Mouse (Mus musculus): ENCODE measurements around the gene Olfr1368.
"Not testable (repeated sequence)": the region's sequence is repeated elsewhere in the genome, so short reads cannot be mapped to it uniquely, and the experiment has no call there.

Olfr1368 gene

DNA sequence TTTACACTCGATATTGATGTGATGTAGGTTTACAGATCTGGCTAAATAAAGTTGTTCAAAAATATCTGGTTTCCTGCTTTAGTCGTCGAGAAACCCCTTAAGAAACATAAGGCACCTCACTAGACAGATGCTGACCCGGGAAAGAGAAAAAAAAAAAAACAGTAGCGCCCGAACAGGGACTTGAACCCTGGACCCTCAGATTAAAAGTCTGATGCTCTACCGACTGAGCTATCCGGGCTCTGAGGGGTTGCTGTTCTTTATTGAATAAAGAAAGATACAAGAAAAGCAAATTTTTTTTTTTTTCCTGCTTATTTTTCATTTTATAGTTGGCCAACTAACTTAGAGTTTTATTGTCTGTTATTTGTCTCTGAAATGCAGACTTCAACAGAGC, 22.2 kb upstream of the Olfr1368 start:
- CTCF ChIA-PET, result interaction anchor here (0.6 kb wide), 2 partner anchors 774 to 860 kb away, joined by 3 read pairs; no protein-coding TSS in a partner anchor

DNA sequence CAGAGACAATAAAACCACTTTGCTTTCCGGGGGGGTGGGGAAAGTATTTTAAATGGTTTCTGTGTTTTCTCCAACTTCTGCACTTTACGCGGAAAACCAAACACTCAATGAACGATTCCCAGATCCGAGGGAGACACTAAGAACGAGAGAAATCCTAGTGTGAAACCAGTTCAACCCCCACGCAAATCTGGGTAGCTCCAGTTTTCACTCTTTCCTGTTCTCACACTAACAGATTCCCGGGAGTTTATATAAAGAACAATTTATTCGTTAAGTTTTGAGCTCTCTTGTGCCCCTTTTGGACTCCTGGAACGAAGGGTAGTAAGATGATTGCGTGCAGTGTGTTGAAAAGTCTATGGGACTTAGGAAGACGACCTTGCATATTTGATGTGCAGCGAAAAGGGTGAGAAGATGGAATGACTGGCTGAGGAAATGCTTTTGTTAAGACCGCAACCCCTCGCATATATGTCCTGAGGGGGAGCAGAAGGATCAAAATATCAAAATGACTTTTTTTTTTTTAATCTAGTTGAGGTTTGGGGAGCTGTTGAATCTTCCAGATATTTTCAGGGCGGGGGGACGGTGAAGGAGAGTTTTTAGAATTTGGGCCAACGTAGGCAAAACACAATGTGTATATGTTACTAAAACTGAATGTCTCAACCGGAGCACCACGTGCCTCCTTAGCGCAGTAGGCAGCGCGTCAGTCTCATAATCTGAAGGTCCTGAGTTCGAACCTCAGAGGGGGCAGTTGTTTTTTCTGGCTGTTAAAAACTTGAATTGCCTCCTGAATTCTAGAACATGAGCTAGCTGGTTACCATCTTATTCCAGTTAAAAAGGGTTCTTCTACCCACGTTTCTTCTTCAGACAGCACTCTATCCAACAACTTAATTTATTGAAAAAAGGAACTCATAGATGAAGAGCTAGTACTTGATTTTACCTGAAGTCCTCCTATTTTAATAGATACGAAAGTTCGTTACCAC, 21.6 kb upstream of the Olfr1368 start:
- CTCF ChIA-PET, result interaction anchor here (0.6 kb wide), 2 partner anchors 775 to 861 kb away, joined by 3 read pairs; no protein-coding TSS in a partner anchor

DNA sequence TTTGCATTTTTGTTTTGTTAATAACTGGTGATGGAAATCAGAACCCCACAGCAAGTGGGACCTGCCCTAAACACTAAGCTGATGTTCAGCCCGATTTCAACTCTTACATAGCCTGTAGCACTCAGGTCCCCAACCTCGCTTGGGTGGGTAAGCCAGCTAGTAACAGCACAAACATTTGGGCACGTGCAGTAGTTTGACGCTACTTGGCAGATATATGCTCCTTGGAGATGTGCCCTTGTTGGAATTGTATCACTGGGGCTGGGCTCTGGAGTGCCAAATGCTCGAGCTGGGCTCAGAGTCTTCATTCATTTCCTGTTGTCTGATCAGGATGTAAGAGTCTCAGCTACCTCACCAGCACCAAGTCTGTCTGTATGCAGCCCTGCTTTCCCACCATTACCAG, 16.9 kb upstream of the Olfr1368 start:
- CTCF ChIA-PET, result no interaction called here

DNA sequence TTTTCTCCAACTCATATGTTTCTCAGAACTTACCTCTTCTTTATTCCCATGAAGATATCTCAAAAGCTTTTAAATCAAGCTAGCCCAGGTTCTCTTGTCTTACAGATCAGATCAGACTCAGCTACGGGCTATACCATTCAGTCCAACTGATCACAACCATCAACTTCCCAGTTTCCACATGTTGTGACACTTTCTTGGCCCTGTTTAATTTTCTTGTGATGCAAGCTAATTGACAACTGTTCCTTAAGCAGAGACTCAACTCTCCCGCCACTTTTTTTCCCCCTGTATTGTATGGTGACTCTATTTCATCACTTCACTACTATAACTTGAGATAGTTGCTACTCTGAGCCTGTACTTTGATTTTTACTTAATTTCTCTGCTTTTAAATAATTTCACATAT, 15.9 kb upstream of the Olfr1368 start:
- CTCF ChIA-PET, result interaction anchor here (1.0 kb wide), 1 partner anchor 10 kb away, joined by 3 read pairs; no protein-coding TSS in a partner anchor

DNA sequence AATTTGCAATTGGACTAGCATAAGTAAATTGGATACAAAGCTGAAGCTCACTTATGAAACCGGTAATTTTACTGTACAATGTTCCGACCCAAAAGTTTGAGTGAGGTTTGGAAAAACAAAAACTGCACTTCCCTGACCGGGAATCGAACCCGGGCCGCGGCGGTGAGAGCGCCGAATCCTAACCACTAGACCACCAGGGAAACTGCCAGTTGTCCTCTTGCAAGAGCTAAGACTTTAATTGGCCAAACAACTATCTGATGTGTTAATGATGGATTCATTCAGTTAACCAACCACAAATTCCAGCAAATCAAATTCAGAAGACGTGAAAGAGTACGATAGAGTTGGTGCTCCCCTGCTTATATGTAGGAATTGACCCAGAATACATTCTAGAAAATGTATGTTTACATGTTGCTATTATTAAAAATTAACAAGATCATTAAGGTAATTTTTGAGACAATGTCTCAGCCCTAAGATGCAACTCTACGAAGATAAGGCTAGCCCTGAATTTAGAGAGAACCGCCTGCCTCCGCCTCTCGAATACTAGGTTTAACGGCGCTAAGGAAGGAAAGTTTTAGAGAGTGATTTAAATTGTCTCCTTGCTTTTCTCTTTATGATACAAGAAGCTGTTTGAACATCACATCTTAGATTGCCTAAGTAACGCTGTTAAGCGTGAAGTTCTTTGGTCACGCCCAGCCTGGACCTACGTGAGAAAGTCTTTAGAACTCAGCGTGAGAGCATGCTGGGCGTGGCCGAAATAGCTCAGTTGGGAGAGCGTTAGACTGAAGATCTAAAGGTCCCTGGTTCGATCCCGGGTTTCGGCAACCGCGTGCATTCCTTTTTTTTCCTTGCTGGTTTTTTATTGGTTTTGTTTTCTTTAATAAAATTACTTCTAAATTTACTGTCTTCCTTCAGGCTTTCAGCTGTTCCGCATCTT, 15.3 kb upstream of the Olfr1368 start:
- CTCF ChIA-PET, result interaction anchor here (1.0 to 1.1 kb wide), 2 partner anchors 11 to 39 kb away, joined by 3 to 5 read pairs; no protein-coding TSS in a partner anchor

DNA sequence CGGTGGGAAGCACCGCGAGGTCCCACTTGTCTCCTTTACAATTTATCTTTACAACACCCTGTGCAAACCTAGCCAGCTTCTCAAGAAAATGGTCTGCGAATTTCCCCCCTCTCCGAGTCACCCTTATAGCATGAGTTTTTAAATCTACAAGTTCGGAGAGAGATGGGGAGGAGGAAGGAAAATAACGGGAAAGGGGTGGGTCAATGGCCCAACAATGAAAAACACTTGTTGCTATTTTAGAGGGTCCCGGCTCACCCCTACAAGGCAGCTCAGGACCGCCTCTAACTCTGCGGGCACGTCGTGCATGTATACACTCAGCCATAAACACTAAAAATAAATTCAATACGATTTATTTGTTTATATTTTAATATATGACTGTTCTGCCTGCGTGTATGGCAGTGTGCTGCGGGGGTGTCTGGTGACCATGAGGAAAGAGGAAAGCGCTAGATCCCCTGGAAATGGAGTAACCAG, 14.4 kb upstream of the Olfr1368 start:
- CTCF ChIA-PET, result interaction anchor here (1.1 kb wide), 1 partner anchor 40 kb away, joined by 5 read pairs; no protein-coding TSS in a partner anchor

DNA sequence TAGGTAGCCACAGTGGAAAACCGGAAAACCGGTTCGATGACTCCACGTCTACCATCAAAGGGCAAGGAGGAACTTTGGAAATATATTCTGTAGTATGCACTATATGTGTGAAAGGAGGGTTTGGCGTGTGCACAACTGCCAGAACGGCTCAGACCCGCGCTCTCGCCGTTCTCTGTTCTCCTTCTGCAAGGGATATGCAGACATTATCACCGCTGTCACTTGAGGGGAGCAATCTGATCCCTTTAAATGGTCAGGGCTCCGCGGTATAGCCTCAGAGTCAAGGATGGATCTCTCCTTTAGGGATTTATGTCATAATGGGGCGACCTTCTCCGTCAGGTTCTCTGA, 13.8 kb upstream of the Olfr1368 start:
- CTCF ChIA-PET, result no interaction called here

DNA sequence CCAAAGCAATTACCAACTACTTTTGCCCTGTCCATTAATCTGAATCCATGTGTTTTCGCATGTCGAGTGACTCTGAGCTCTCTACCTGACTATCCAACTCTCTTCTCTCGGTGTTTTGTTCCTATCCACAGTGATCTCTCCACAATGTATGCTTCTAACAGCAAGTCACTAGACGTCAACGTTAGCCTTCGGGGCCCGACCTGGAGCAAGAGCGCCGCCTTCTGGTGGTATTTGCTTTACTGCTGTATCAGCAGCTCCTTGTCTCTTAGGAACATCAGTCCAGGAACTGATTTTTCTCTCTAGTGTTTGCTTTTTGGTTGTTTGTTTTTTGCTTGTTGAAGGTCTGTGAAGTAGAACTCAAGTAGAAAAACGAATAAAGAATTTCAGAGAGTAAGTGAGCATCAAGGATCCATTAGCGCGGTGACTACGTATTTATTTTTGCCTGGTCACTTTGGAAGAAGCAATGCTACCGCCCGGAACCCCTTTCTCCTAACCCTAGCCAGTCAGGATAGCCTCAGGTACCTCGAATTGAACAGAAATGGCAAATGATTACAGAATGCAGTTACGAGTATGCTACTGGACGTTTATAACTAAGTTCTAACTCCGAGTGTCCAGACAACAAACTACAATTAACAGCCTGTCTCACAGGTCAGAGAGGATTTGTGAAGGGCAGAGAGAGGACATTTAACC, 13.3 kb upstream of the Olfr1368 start:
- CTCF ChIA-PET, result interaction anchor here (0.7 kb wide), 1 partner anchor 228 kb away, joined by 3 read pairs; no protein-coding TSS in a partner anchor

DNA sequence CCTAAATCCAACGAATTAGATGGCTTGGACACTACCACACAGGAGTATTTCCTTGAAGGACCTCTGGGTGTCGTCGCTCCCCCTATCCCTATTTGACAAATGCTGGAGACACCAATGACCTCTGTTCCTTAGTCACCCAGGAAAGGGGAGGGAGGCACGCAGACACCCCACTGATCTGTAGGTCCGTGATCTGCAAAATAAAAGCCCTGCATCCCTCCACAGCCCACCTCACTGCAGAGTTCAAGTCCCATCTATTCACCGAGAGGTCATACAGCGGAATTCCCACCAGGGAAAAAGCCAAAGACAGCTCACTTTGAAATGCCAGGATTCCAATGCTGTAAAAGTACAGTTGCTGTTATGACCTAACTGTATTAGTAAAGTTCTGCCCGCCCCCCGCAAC, 12.4 kb upstream of the Olfr1368 start:
- CTCF ChIA-PET, result interaction anchor here (0.6 to 0.7 kb wide), 2 partner anchors 819 to 845 kb away, joined by 3 to 4 read pairs; no protein-coding TSS in a partner anchor

DNA sequence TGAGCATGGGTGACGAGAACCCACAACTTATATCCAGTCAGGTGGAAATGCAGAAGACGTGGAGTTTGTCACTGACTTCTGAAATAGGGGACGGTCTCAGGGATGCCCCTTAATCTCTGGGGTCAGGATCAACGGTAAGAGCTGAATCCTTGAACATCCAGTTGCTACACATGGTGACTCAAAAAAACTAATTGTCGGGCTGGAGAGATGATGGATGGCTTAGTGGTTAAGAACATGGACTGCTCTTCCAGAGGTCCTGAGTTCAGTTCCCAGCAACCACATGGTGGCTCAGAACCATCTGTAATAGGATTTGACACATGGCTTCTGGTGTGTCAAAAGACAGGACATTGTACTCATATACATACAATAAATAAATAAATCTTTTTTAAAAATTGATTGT, 10.2 kb upstream of the Olfr1368 start:
- CTCF ChIA-PET, result no interaction called here

DNA sequence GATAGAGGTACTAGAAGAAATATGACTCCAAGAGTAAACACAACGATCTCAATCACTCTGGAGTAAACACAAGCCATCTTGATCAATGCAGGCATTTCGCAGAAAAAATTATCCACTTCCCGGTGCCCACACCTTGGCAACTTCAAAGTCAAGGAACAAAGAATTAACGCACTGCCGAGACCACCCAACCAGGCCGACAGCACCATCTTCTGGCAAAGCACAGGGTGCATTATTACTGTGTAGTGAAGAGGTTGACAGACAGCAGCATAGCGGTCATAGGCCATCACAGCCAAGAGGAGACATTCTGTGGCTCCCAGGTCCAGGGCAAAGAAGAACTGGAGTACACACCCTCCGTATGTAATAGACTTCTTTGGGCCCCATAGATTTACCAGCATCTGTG, 3.2 kb downstream of the Olfr1368 start:
- CTCF ChIA-PET, result no interaction called here

DNA sequence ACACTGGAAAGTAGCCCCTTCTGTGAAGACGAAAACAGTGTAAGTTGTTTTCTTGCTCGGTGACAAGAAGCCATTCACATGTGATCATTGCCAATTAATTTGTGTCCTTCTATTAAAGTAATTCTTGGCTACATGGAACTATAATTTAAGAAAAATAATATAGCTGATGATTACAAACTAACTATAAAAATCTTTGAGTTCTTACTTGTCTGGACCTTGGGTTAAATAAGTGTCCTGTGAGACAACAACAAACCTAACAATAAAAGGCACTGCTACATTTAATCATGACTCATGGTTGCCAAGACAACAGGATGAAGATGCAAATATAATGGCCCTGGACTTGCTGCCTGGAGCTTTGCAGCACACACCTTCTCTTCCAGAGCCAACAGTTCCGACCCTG, 16.3 kb downstream of the Olfr1368 start, which contains the start of gene Olfr263:
Gene Olfr263, plus strand, starts transcription at position 301 of the 400 bp plus-strand sequence.
- CTCF ChIA-PET, result not testable (repeated sequence)

DNA sequence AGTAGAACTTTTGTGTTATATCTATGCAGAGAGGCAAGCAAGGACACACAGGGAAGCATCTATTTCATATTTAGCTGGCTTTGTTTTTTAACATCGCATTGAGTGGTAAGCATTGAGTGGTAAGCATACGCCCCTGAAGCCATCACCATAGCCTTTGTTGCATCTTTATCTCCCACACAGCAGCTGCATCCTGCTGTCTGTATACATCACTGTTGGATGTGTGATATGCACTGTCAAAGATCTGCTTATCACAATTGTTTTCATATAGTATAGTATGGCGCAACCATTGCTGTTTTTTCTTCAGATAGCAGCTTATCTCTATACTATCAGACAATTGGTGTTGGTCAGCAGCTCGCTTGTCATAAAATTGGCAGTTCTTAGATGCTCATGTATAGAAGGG, 31.5 kb downstream of the Olfr1368 start:
- CTCF ChIA-PET, result no interaction called here

DNA sequence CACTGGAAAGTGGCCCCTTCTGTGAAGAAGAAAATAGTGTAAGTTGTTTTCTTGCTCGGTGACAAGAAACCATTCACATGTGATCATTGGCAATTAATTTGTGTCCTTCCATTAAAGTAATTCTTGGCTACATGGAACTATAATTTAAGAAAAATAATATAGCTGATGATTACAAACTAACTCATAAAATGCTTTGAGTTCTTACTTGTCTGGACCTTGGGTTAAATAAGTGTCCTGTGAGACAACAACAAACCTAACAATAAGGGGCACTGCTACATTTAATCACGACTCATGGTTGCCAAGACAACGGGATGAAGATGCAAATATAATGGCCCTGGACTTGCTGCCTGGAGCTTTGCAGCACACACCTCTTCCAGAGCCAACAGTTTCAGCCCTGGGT, 34.5 kb downstream of the Olfr1368 start, which contains the start of gene Olfr1369-ps1:
Gene Olfr1369-ps1, plus strand, starts transcription at position 301 of the 400 bp plus-strand sequence.
- CTCF ChIA-PET, result not testable (repeated sequence)

DNA sequence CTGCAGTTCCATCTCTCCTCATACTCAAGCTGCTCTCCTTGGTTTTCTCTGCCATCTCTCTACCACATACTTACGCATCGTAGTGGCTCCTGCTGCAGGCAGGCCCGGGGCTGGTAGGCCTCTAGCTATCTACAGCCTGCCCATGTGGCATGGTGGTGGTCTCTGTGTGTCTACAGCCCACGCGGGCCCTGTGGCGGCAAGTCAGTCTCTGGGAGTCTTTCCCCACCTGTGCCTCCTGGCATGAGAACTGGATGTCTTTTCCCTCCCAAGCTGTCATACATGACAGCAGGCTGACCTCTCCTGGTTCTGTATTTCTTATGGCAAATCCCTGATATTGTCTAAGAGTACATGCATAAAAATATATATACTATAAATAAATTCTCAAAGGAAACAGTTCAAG, 35.2 kb downstream of the Olfr1368 start:
- CTCF ChIA-PET, result no interaction called here

DNA sequence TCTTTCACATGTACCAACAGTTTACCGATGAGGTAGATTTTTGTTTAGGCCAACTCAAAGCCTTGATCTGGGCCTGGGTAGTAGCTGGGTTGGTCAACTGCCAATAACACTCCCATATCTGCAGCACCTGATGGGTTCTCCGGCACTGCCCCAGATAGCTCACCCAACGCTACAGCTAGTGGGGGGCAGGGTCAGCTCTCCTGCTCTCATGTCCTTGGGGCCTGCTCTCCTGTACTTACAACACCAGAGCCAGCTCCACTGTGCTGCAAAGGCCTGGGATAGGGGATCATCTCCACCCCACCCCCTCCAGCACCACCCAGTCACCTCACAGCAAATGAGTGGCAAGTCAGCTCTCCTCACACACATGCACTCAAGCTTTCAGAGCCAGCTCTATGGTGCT, 35.9 kb downstream of the Olfr1368 start:
- CTCF ChIA-PET, result no interaction called here
